Comparison of ENCODE assay signal across 14 mouse cellular contexts in genomic region chr12:87419974-87420485, GRCm38 (mm10). TPM values are rescaled to one million over a fixed set of nuclear protein-coding genes. Genes with fewer than 3 reads are reported as not detected.
A peak's percentile ranks its signal among the peaks of the same experiment; 100 is the strongest.
DNase-seq lines count a peak whose midpoint lies in the region; ATAC-seq and TF ChIP-seq lines count a peak whose summit lies in the region.
"Had no signal": no experiment of that assay in that cellular context is flagged by ENCODE, and none has a peak within 500 bp of the region (broad histone marks: within the 10 kb centered on the region; RNA-seq: fewer than 3 reads in every experiment).

No protein-coding gene starts in this region.

- H3K36me3 ChIP-seq in midbrain, embryonic 12.5 days: peaks cover 11% of the 10 kb centered on the region; the same call in 1 of the 2 replicates
- H3K36me3 ChIP-seq in midbrain, embryonic 16.5 days (ENCODE audit: control insufficient read depth, insufficient read depth, low read length): no peaks in the 10 kb centered on the region
- no peaks in the 10 kb centered on the region for H3K36me3 ChIP-seq in hindbrain, embryonic 11.5 days (ENCODE audit: control insufficient read depth, insufficient read depth, low read length)
- no peaks in the 10 kb centered on the region for H3K36me3 ChIP-seq in intestine, embryonic 15.5 days
- H3K36me3 ChIP-seq in stomach, postnatal 0 days (ENCODE audit: control insufficient read depth, insufficient read depth, low read length): no peaks in the 10 kb centered on the region

- H3K9me3 ChIP-seq in midbrain, embryonic 12.5 days: no peaks in the 10 kb centered on the region
- H3K9me3 ChIP-seq in midbrain, embryonic 16.5 days (replicated peaks; ENCODE audit: control insufficient read depth, low read length, poor library complexity, severe bottlenecking): no peaks in the 10 kb centered on the region
- no peaks in the 10 kb centered on the region for H3K9me3 ChIP-seq in hindbrain, embryonic 11.5 days (ENCODE audit: control insufficient read depth, low read length)
- no peaks in the 10 kb centered on the region for H3K9me3 ChIP-seq in intestine, embryonic 15.5 days
- no peaks in the 10 kb centered on the region for H3K9me3 ChIP-seq in stomach, postnatal 0 days (ENCODE audit: control insufficient read depth, low read length)
- H3K9me3 ChIP-seq: limb, embryonic 15.5 days had no signal

- no peak for DNase-seq in hindbrain, embryonic 11.5 days (ENCODE audit: low spot score)
- no peak for DNase-seq in stomach, postnatal 0 days (ENCODE audit: low spot score)
- DNase-seq in gastrocnemius, adult 18-20 months (ENCODE audit: low spot score): no peak
- no peak for DNase-seq in right cerebral cortex, adult 18-20 months
- DNase-seq: adrenal gland, postnatal 10 days; cerebellum, adult 8-10 months; gastrocnemius, postnatal 25 days; kidney, postnatal 10 days had no signal

- no peak for ATAC-seq in midbrain, embryonic 12.5 days (ENCODE audit: low FRiP score, low read depth)
- ATAC-seq in midbrain, embryonic 16.5 days: no peak
- ATAC-seq in hindbrain, embryonic 11.5 days (ENCODE audit: low FRiP score): no peak
- ATAC-seq in intestine, embryonic 15.5 days: peak; percentile 12; the same call in 1 of the 2 replicates
- ATAC-seq in stomach, postnatal 0 days (ENCODE audit: low FRiP score, low TSS enrichment): 0 out of 2 replicates have a peak, but pooled peaks have one; percentile 20
- ATAC-seq: CD4-positive, CD25-positive, alpha-beta regulatory T cell, adult 4 months; lung, postnatal 0 days had no signal

- H3K27me3 ChIP-seq in midbrain, embryonic 12.5 days: no peaks in the 10 kb centered on the region
- no peaks in the 10 kb centered on the region for H3K27me3 ChIP-seq in midbrain, embryonic 16.5 days (ENCODE audit: control insufficient read depth, insufficient read depth, low read depth, low read length)
- H3K27me3 ChIP-seq in hindbrain, embryonic 11.5 days (ENCODE audit: control insufficient read depth, insufficient read depth, low read length): no peaks in the 10 kb centered on the region
- no peaks in the 10 kb centered on the region for H3K27me3 ChIP-seq in intestine, embryonic 15.5 days (replicated peaks)
- H3K27me3 ChIP-seq in stomach, postnatal 0 days (ENCODE audit: control insufficient read depth, insufficient read depth, low read length): no peaks in the 10 kb centered on the region
- H3K27me3 ChIP-seq: limb, embryonic 15.5 days had no signal

- no peak overlapping the region for H3K4me2 ChIP-seq in midbrain, embryonic 12.5 days (replicated peaks)
- no peak overlapping the region for H3K4me2 ChIP-seq in midbrain, embryonic 16.5 days (ENCODE audit: low read length)
- H3K4me2 ChIP-seq in hindbrain, embryonic 11.5 days (replicated peaks; ENCODE audit: low read depth, low read length): no peak overlapping the region
- no peak overlapping the region for H3K4me2 ChIP-seq in intestine, embryonic 15.5 days (replicated peaks)
- H3K4me2 ChIP-seq in stomach, postnatal 0 days (replicated peaks; ENCODE audit: low read depth): no peak overlapping the region
- H3K4me2 ChIP-seq: limb, embryonic 15.5 days had no signal

- peaks cover 20% of the 10 kb centered on the region for H3K4me1 ChIP-seq in midbrain, embryonic 12.5 days
- H3K4me1 ChIP-seq in midbrain, embryonic 16.5 days (ENCODE audit: control insufficient read depth, insufficient read depth, low read length): peaks cover 10% of the 10 kb centered on the region
- no peaks in the 10 kb centered on the region for H3K4me1 ChIP-seq in hindbrain, embryonic 11.5 days (replicated peaks; ENCODE audit: control insufficient read depth, insufficient read depth, low read length)
- H3K4me1 ChIP-seq in intestine, embryonic 15.5 days (replicated peaks): no peaks in the 10 kb centered on the region
- H3K4me1 ChIP-seq in stomach, postnatal 0 days (replicated peaks; ENCODE audit: control insufficient read depth, insufficient read depth): no peaks in the 10 kb centered on the region
- H3K4me1 ChIP-seq: limb, embryonic 15.5 days had no signal

- TF ChIP-seq CTCF in stomach, postnatal 0 days (IDR thresholded peaks at IDR 0.05; ENCODE audit: low read depth): no peak

- no peak for TF ChIP-seq EP300 in stomach, postnatal 0 days (optimal IDR thresholded peaks at IDR 0.05)

- H3K27ac ChIP-seq in midbrain, embryonic 12.5 days (replicated peaks): peak overlapping the region; percentile 73
- H3K27ac ChIP-seq in midbrain, embryonic 16.5 days (ENCODE audit: low read length): no peak overlapping the region; the same call in 1 of the 2 replicates
- peak overlapping the region; percentile 54 for H3K27ac ChIP-seq in hindbrain, embryonic 11.5 days (ENCODE audit: low read depth, low read length)
- no peak overlapping the region for H3K27ac ChIP-seq in intestine, embryonic 15.5 days
- H3K27ac ChIP-seq in stomach, postnatal 0 days (replicated peaks): no peak overlapping the region
- H3K27ac ChIP-seq: limb, embryonic 15.5 days had no signal

- no peak overlapping the region for H3K9ac ChIP-seq in midbrain, embryonic 12.5 days (replicated peaks)
- H3K9ac ChIP-seq in midbrain, embryonic 16.5 days (ENCODE audit: low read depth, low read length): no peak overlapping the region
- no peak overlapping the region for H3K9ac ChIP-seq in hindbrain, embryonic 11.5 days (ENCODE audit: low read depth, low read length)
- no peak overlapping the region for H3K9ac ChIP-seq in intestine, embryonic 15.5 days
- no peak overlapping the region for H3K9ac ChIP-seq in stomach, postnatal 0 days (ENCODE audit: low read length)
- H3K9ac ChIP-seq: limb, embryonic 15.5 days had no signal

- H3K4me3 ChIP-seq in midbrain, embryonic 12.5 days: no peak overlapping the region
- H3K4me3 ChIP-seq in midbrain, embryonic 16.5 days (ENCODE audit: low read depth, low read length): no peak overlapping the region
- no peak overlapping the region for H3K4me3 ChIP-seq in hindbrain, embryonic 11.5 days (ENCODE audit: low read depth, low read length)
- no peak overlapping the region for H3K4me3 ChIP-seq in intestine, embryonic 15.5 days (replicated peaks)
- no peak overlapping the region for H3K4me3 ChIP-seq in stomach, postnatal 0 days (ENCODE audit: low read depth, low read length)
- H3K4me3 ChIP-seq: limb, embryonic 15.5 days had no signal

- 80% methylated on average over 12 of the region's 12 CpGs for WGBS in midbrain, embryonic 12.5 days
- 75% methylated on average over 12 of the region's 12 CpGs for WGBS in midbrain, embryonic 16.5 days
- 80% methylated on average over 12 of the region's 12 CpGs for WGBS in hindbrain, embryonic 11.5 days
- 62% methylated on average over 12 of the region's 12 CpGs for WGBS in intestine, embryonic 15.5 days
- 68% methylated on average over 12 of the region's 12 CpGs for WGBS in stomach, postnatal 0 days

RNA-seq across cellular contexts. Expression of gene Slirp, which starts 23.7 kb away (rescaled TPM):
- 281 and 287 TPM in 2 replicates for polyA plus RNA-seq in midbrain, embryonic 12.5 days (2016; fragmentation: Nextera tagmentation; extraction: Ambion mirVana)
- polyA plus RNA-seq in midbrain, embryonic 16.5 days (2015; fragmentation: Nextera tagmentation; extraction: Ambion mirVana): 195 and 209 TPM in 2 replicates
- 277 and 302 TPM in 2 replicates for polyA plus RNA-seq in hindbrain, embryonic 11.5 days (2014; fragmentation: Nextera tagmentation; extraction: Ambion mirVana)
- 290 and 308 TPM in 2 replicates for polyA plus RNA-seq in intestine, embryonic 15.5 days (2015; fragmentation: Nextera tagmentation; extraction: Ambion mirVana)
- 226 and 238 TPM in 2 replicates for polyA plus RNA-seq in stomach, postnatal 0 days (2015; fragmentation: Nextera tagmentation; extraction: Ambion mirVana)
- total RNA-seq in gastrocnemius, adult 18-20 months (2021): 100 to 1,000 TPM; 159 to 162 TPM

RNA-seq across cellular contexts. Expression of gene Alkbh1, which starts 23.8 kb away (rescaled TPM):
- polyA plus RNA-seq in midbrain, embryonic 12.5 days (2016; fragmentation: Nextera tagmentation; extraction: Ambion mirVana): 51.2 and 55.2 TPM in 2 replicates
- 40.7 and 41.8 TPM in 2 replicates for polyA plus RNA-seq in midbrain, embryonic 16.5 days (2015; fragmentation: Nextera tagmentation; extraction: Ambion mirVana)
- 43.5 and 56.0 TPM in 2 replicates for polyA plus RNA-seq in hindbrain, embryonic 11.5 days (2014; fragmentation: Nextera tagmentation; extraction: Ambion mirVana)
- 48.3 and 50.6 TPM in 2 replicates for polyA plus RNA-seq in intestine, embryonic 15.5 days (2015; fragmentation: Nextera tagmentation; extraction: Ambion mirVana)
- polyA plus RNA-seq in stomach, postnatal 0 days (2015; fragmentation: Nextera tagmentation; extraction: Ambion mirVana): 21.7 and 21.8 TPM in 2 replicates
- 1 to 10 TPM; 4.1 to 5.5 TPM for total RNA-seq in gastrocnemius, adult 18-20 months (2021)

RNA-seq across cellular contexts. Expression of gene Sptlc2, which starts 31.9 kb away (rescaled TPM):
- 54.8 and 65.2 TPM in 2 replicates for polyA plus RNA-seq in midbrain, embryonic 12.5 days (2016; fragmentation: Nextera tagmentation; extraction: Ambion mirVana)
- 72.8 and 75.0 TPM in 2 replicates for polyA plus RNA-seq in midbrain, embryonic 16.5 days (2015; fragmentation: Nextera tagmentation; extraction: Ambion mirVana)
- 62.4 and 63.7 TPM in 2 replicates for polyA plus RNA-seq in hindbrain, embryonic 11.5 days (2014; fragmentation: Nextera tagmentation; extraction: Ambion mirVana)
- polyA plus RNA-seq in intestine, embryonic 15.5 days (2015; fragmentation: Nextera tagmentation; extraction: Ambion mirVana): 115 and 119 TPM in 2 replicates
- 201 and 204 TPM in 2 replicates for polyA plus RNA-seq in stomach, postnatal 0 days (2015; fragmentation: Nextera tagmentation; extraction: Ambion mirVana)
- 1 to 10 TPM; 7.9 to 10.0 TPM for total RNA-seq in gastrocnemius, adult 18-20 months (2021)

RNA-seq across cellular contexts. Expression of gene Snw1, which starts 52.0 kb away (rescaled TPM):
- 152 and 155 TPM in 2 replicates for polyA plus RNA-seq in midbrain, embryonic 12.5 days (2016; fragmentation: Nextera tagmentation; extraction: Ambion mirVana)
- 93.1 and 103 TPM in 2 replicates for polyA plus RNA-seq in midbrain, embryonic 16.5 days (2015; fragmentation: Nextera tagmentation; extraction: Ambion mirVana)
- 156 and 160 TPM in 2 replicates for polyA plus RNA-seq in hindbrain, embryonic 11.5 days (2014; fragmentation: Nextera tagmentation; extraction: Ambion mirVana)
- 108 and 119 TPM in 2 replicates for polyA plus RNA-seq in intestine, embryonic 15.5 days (2015; fragmentation: Nextera tagmentation; extraction: Ambion mirVana)
- 71.5 and 75.5 TPM in 2 replicates for polyA plus RNA-seq in stomach, postnatal 0 days (2015; fragmentation: Nextera tagmentation; extraction: Ambion mirVana)
- 10 to 100 TPM; 48.5 to 49.7 TPM for total RNA-seq in gastrocnemius, adult 18-20 months (2021)

Comparison
In these comparisons a context has a peak if more than half of its experiments do, and no peak if none do; other contexts are left out.
1. H3K27ac ChIP-seq: peak in midbrain, embryonic 12.5 days (single experiment) and hindbrain, embryonic 11.5 days (single experiment); none in midbrain, embryonic 16.5 days (single experiment), intestine, embryonic 15.5 days (single experiment) and stomach, postnatal 0 days (single experiment).
2. ATAC-seq: peak in intestine, embryonic 15.5 days (single experiment) and stomach, postnatal 0 days (single experiment); none in midbrain, embryonic 12.5 days (single experiment), midbrain, embryonic 16.5 days (single experiment) and hindbrain, embryonic 11.5 days (single experiment).